Mouse (Mus musculus) heart, postnatal 10 days (tissue): Measurements from ENCODE around the gene Ush2a. TPM values are rescaled to one million over a fixed set of nuclear protein-coding genes. Genes with fewer than 3 reads are reported as not detected.

Experiments
- DNase-seq, 2 experiments: peaks; one replicate each; pipeline ENCODE4 v3.0.0; 2021
- intact Hi-C: fragments of 180-260 bp; cut with DNase I; formaldehyde crosslinking; loops from one replicate; pipeline ENCODE4 v1.15.1; 2025
- total RNA-seq, 2 experiments: library from RNA; stranded (reverse); gene quantifications; 2 replicates each; pipeline ENCODE4 v1.2.3; 2021

The Ush2a gene
- total RNA-seq, 2 experiments from 2014 or later, result 0.07 to 0.24 TPM

GRCm38 (mm10) chr1:188385733-188386261 lies 124.0 kb downstream of the Ush2a start:
- DNase-seq, result no peak
- intact Hi-C loops, result no loop called here

DNA sequence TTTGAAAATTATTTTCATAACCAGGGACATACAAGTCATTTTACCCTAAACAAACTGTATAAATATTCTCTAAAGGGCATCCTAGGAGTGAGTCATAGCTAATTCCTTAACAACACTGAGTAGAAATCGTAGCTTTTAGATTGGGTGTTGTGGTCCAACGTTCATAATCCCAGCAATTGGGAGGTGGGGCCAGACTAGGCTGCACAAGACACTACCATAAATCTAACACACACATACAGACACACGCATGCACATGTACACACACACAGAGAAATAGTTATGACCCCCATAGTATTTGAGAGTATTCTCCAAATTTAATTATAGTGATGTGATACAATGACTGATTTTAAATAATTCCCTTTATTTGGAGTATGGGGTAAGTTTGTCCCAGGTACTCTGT lies 125.5 kb downstream of the Ush2a start:
- intact Hi-C loops, result no loop called here
- DNase-seq, result no peak

GRCm38 (mm10) chr1:188387820-188388471 lies 126.1 kb downstream of the Ush2a start:
- no peak for DNase-seq

DNA sequence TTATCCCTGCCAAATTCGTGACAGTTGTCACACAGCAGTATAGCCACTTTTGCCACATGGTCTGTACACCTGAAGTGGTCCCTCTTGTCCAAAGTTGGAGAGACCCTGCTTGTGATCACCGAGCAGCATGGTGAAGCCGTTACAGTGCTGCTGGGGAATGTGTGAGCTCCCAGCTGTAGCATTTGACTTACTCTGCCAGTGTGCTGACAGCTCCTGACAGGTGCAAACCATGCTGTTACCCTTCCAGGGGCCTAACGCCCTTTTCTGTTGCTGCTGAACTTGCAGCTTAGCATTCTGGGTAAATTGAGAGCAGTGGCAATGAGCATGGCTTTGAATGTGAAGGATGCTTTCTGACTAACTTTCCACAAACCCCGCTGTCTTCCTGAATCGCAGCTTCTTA lies 128.3 kb downstream of the Ush2a start:
- peak; percentile 7 to 16 for DNase-seq
- intact Hi-C loops, result no loop called here

More at GRCm38 (mm10) chr1:188387820-188388471, 126.1 kb downstream of the Ush2a start:
- intact Hi-C loops, result no loop called here

DNA sequence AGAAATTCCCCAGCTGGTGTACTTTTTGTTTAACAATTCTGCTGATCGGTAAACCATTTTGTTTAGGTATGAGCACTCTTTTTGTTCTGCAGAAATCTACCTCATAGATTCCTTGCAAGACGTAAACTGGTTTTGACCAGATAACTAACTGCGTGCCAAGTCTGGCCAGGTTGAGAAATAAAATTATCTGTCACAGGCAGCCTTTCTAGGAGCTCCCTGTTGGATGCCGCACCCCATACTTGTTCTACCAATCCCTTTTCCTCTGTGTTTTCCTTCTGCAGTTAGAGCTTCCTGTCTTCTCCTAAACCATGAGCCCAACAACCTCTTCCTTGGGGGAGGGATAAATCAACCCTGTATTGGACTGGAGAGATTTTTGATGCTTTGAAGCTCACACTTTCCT lies 145.4 kb downstream of the Ush2a start:
- intact Hi-C loops, result no loop called here
- no peak for DNase-seq

- DNase-seq, result peak in 1 of 2 experiments; percentile 1
- intact Hi-C loops, result no loop called here
Observed at GRCm38 (mm10) chr1:188407613-188408386, 146.0 kb downstream of the Ush2a start.

- no peak for DNase-seq
- intact Hi-C loops, result no loop called here
Observed at GRCm38 (mm10) chr1:188410547-188410946, 148.7 kb downstream of the Ush2a start.

GRCm38 (mm10) chr1:188420543-188420942 lies 158.7 kb downstream of the Ush2a start:
- intact Hi-C loops, result no loop called here
- DNase-seq, result no peak

DNA sequence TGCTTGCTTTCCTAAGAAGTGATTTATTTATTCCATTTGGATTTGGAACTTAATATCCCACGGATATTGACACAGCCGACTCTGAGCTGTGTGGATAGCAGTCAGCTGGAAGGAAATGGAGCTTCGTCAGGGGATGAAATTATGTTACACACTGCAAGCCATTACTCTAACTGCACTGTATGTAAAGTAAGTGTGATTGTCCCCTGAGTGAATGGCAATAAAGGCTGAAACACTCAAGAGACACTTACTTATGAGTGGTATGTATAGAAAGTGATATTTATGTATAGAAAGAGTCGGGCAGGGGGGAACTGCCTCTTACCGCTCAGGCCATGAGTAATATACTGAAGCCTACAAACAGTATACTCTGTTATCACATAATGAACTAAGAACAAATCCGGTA lies 166.3 kb downstream of the Ush2a start:
- intact Hi-C loops, result no loop called here
- no peak for DNase-seq

- intact Hi-C loops, result no loop called here
- DNase-seq, result peak; percentile 3 to 8
Observed at GRCm38 (mm10) chr1:188430689-188431088, 168.9 kb downstream of the Ush2a start.

GRCm38 (mm10) chr1:188447964-188448363 lies 186.1 kb downstream of the Ush2a start:
- no peak for DNase-seq
- intact Hi-C loops, result no loop called here

DNA sequence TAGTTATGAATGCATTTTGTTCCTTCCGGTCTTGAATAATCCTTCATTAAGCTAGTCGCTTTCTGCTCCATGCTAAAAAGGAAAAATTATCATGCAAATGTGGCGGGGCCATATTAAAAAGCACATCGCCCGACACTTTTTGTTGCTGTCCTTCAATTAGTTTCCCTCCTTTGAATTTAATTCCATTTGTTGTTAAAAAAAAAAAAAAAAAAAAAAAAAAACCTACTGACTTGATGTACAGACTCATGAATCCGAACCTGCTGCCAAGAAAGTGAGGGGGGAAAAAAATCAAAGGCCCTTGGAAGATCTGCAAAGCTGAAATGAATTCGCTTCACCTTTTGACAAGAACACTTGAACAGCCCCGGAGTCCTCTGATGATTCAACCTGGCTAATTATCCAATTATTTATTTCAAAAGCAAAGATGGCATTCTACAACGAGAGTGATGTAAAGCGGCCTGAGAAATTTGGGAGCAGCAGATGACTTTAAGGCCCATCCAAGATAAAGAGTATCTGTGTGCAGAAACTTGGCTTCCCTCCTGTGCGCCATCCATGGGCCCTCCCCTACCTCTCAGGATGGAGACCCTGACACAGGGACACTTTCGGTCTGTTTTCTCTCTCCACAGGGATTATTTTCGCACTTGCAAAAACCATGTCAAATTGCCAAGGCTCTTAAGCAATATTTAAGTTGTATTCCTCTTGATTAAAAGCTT lies 194.8 kb downstream of the Ush2a start:
- intact Hi-C loops, result no loop called here
- no peak for DNase-seq

GRCm38 (mm10) chr1:188457221-188458008 lies 195.6 kb downstream of the Ush2a start:
- no peak for DNase-seq
- intact Hi-C loops, result no loop called here

DNA sequence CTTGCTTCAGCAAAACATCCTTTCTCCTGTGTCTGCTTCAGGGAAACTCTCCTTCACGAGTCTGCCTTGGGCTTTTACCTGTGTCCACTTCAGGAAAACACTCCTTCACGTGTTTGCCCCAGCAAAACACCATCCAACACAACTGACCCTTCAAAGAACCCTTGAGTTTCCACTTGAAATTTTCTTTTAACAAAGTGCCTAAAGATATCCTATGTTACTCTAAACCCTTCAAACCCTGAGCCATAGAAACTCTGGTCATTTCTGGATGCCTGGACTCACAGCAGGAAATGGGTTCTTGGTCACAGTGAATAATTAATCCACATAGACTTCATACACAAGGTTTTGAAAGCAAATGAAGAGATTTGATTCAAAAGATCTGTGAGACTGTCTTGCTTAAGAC lies 199.4 kb downstream of the Ush2a start:
- intact Hi-C loops, result no loop called here
- no peak for DNase-seq

DNA sequence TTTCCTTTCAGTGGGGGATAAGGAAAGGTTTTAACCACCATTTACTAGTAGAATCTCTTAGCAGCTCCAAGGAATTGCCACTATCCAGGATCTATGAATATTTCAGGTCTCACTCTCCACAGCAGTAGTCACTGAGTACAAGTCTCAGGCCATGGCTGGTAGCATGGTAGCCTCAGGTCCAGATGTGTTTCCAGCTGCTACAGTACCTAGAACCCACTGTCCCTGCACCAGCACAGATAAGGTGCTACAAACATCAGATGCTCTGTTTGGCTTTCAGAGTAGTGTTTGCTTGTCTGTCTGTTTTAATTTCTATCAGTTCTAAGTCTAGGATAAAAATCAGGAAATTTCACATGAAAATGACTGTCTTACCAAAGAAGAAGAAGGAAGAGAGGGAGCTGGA lies 202.8 kb downstream of the Ush2a start:
- intact Hi-C loops, result no loop called here
- no peak for DNase-seq

DNA sequence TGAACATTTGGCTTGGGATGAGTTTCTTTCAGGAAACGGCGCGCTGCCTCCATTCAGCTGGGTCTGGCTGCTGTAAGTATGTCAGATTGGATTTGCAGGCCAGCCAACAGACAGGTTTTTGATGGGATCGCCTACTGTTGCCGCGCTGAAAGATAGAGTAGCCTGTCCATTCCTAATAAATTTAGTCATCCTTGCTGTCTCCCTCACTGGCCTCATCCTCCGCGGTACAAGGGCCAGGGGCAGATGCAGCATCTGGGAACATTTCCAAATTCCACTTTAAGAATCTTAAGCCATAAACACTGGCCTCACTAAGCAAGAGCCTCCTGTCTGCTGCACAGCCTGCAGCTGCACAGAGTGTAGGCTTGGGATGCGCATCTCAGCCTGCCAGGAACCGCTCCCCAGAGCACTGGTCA lies 206.6 kb downstream of the Ush2a start:
- DNase-seq, result peak; percentile 26 to 42
- intact Hi-C loops, result no loop called here

- DNase-seq, result no peak
- intact Hi-C loops, result no loop called here
Observed at GRCm38 (mm10) chr1:188504958-188505357, 243.1 kb downstream of the Ush2a start.

DNA sequence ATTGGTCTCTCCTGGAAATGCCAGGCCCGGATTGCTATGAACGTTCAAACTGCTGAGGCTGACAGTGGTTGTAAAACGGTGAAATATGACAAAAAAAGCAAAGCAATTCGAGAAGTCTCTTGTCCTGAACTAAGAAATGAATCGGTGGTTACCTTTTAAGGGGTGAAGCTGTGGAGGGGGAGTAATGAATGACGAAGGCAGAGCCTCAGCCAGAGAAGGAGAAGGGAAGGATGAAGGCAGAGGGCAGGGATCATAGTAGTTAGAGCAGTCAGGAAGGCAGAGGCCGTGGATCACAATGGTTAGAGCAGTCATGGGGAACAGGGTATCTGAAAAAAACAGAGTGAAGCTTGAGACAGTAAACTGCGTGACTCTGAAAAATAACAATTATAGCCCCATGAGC lies 257.0 kb downstream of the Ush2a start:
- no peak for DNase-seq
- intact Hi-C loops, result no loop called here

- no peak for DNase-seq
- intact Hi-C loops, result no loop called here
Observed at GRCm38 (mm10) chr1:188527451-188527850, 265.6 kb downstream of the Ush2a start.

GRCm38 (mm10) chr1:188529606-188530131 lies 267.8 kb downstream of the Ush2a start:
- DNase-seq, result no peak
- intact Hi-C loops, result no loop called here
